Mouse (Mus musculus) gastrocnemius, adult 8-10 months (tissue): ENCODE measurements around the gene Neurod4. TPM values are rescaled to one million over a fixed set of nuclear protein-coding genes. Genes with fewer than 3 reads are reported as not detected.
"Not testable (repeated sequence)": the region's sequence is repeated elsewhere in the genome, so short reads cannot be mapped to it uniquely, and the experiment has no call there.

Source experiments
- DNase-seq, 2 experiments: peaks; one replicate each; pipeline ENCODE4 v3.0.0; 2022; ENCODE audit warnings: low spot score in 2 of 2
- total RNA-seq, 4 experiments: library from RNA; stranded (reverse); gene quantifications; 2 replicates each; pipeline ENCODE4 v1.2.4; 2022

Neurod4 gene
- not detected for total RNA-seq

DNA sequence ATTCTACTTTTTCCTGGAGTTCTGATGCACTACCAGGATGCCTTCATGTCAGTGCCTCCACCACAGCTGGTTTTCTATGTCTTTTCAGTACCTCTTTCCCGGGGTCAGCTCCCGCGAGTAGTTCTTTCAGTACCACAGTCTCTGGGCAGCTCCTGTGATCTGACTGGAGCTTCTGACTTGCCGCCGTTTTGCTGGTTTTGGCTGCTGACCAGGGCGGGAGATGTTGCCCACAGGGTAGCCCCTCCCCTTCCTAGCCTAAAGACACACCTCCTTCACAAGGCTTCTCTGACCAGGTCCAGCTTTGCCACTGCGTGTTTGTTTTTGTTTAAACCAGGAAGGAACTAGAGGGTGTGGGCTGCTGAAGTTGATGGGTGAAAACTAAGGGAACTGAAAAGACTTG is at the start of gene Neurod4:
TSS of gene Neurod4 (minus strand) at position 175 of the 400 bp plus-strand sequence.
- no peak for DNase-seq

DNA sequence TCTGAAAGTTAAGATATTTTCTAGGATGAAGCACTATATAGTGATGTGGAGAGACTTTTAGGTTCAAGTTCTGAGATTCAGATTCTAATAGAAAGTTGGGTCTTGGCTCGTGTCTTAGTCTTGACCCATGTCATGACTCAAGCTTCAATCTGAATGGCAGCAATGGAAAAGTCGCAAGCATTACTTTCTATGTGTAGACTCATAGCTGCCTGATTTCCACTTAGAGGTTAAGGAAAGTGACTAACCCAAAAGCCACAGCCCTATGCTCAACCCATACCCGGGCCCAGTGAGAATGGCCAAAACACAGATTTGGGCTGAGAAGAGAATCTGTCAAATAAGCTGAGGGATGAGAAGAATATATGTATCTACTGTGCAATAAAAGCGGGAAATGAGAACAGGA is 44.2 kb upstream of the Neurod4 start:
- no peak for DNase-seq

DNA sequence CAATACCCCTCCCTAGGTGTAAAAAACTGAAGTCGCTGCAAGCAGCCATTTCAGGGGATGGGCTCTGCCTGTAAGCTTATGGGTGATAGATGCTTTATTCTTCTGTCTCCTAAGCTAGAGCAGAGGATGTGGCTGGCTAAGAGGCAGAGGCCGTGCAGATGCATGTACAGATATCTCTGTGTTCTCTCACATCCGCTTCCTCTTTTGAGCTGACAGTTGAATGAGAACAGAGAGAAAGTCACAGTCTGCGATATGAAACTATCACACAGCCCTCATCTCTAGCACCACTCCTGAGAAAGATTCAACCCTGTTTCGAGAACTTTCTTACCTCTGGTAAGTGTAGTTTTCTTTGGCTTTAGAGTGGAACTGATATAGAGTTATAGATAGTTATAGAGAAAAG is 42.6 kb upstream of the Neurod4 start, which contains the start of gene Tespa1:
TSS of gene Tespa1 (plus strand) at position 234 of the 400 bp plus-strand sequence.
- no peak for DNase-seq

DNA sequence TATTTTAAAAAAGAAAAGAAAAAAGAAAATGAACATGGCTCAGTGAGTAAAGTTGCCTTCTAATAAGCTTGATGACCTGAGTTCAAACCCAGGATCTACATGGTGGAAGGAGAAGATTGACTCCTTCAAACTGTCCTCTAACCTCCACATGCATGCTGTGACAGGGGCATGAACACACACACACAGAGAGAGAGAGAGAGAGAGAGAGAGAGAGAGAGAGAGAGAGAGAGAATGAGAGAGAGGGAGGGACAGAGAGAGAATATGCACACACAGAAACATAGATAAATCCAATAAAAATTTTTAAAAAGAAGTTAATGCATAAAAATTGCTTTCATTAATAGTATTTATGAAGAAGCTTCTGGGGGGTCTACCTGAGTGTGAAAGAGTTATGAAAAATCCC is 42.0 kb upstream of the Neurod4 start:
- DNase-seq = no peak

DNA sequence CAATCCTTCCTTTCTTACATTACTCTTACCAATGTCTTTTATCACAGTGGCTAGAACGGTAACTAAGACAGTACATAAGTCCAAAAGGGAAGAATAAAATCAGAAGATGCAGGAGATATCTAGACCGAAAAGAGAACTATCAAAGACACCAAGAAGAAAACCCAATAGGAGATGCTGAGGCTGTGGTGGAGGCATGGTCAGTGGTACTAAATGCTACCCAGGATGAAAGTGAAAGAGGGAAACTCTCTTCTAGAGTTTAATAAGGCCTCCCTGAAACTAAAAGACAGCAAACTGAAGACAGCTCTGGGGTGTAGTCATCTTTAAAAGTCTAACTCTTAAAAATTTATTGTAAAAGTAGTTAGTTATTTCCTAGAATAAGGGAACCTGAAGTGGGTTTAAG is 40.7 kb upstream of the Neurod4 start:
- no peak for DNase-seq

DNA sequence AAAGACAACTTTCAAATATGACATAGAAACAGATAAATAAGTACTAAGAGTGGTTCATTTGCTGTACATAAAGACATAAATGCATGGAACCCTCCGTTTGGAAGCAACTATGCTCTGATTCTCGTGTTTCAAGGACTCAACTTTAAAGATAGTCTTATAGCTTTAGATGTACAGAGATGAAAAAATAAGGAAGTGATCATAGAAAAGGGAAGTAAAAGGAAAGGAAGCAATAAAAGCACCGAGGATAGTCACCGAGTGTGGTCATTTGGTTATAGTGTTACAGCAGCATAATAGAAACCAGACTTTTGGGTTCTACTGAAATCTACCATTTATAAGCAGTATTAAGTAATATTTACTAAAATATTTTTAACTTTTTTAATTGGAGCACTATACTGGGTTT is 38.7 kb upstream of the Neurod4 start:
- DNase-seq = no peak

DNA sequence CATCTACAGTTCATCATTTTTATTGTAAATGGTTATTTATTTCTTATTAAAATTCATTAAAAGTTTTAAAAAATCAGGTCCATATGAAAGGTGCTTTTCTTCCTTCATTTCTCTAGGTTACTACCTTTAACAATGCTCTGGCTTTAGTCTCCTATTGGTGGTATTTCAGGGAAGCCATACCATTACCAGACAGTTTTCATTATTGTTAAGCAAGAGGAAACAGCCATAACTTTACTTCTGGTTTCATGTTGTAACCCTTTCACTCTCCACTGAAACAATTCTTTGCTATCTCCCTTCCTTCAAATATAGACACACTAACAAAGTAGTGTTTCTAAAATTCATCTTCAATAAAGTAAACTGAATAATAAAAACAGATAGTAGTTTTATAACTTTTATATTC is 35.8 kb upstream of the Neurod4 start:
- no peak for DNase-seq

DNA sequence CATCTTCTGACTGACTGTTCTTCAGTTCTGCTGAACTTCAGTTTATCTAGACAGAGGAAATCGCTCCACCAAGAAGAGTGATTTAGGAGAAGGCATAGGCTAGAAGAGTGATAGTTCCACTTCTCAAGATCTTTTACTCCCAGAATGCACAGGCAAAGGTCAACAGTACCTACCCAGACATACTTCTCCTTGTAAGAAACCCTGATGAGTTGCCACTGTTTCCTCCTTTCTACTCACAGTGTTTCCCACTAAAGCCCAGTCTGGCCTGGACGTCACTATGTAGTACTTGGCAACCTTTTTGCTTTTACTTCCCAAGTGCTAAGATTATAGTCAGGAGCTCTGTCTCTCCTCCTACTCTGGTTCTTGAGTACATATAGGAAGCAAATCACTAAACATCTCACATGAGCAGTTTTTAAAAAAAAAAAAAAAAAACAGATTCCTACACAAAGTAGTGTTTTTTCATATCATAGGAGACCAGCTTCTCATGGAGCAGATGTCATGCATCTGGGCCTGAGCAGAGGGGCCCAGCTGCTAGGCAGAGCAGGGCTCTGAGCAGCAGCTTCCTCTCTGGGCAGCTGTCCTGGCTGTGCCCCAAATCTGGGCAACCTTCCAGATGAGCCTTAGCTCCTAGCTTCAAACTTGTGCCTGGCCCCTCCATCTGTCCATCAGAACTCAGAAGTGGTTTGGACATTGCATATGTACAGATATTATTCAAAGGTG is 34.2 kb upstream of the Neurod4 start:
- peak in 1 of 2 experiments; percentile 6 for DNase-seq

DNA sequence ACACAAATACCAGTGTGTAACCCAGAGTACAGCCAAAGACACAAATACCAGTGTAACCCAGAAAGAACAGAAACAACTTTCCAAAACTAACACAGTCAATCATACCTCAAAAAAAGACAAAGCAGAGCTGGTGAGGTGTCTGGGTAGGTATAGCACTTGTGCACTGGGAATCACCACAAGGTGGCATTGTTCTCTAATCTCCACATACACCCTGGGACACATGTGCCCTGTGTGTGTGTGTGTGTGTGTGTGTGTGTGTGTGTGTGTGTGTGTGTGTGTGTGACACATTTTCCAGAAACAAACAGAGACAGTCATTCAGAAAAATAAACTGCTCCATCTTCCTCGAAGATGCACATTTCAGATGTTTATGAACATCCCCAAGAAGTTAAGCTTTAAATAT is 33.5 kb upstream of the Neurod4 start:
- DNase-seq = no peak

DNA sequence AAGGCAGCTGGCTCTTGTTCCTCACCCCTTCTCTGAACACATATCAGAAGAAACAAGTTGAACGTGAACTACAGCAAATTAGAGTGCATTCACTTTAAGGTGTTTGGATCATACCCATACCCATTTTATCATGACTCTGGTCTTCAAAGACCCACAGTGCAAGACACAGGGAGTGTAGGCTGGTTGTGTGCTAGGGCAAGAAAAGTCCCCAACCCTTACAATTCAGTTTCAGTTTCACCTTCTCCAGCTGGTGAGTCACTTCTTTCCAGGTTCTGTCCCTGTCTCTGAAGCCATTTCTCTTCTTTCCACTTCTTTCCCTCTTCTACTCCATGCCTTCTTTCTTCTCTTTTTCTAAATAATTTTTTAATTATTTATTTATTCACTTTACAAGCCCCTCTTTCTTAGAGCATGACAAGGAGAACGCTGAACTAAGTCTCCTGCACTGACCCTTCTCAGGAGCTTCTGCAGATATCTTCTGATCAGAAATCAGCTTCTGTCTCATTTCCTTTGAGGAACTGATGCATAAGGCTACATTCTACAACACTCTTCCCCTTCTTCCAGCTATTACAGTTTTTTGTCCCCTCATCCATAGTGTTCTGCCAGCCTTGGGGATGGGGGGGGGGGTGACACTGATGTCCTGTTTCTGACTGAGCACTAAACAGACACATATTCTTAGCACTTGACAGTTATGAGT is 31.6 kb upstream of the Neurod4 start:
- no peak for DNase-seq

DNA sequence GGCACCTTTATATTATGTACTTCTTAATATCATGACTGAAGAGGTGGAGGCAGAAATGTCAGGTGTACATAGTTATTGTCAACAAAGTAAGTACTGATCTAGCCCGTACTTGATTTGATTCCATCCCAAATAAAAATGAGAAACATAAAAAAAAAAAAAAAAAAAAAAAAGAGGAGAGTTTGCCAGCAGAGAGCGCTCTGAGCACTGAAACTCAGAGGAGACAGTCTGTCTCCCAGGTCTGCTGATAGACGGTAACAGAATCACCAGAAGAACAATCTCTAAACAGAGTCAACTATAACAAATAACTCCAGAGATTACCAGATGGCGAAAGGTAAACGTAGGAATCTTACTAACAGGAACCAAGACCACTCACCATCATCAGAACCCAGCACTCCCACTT is 24.1 kb upstream of the Neurod4 start:
- DNase-seq = not testable (repeated sequence)

DNA sequence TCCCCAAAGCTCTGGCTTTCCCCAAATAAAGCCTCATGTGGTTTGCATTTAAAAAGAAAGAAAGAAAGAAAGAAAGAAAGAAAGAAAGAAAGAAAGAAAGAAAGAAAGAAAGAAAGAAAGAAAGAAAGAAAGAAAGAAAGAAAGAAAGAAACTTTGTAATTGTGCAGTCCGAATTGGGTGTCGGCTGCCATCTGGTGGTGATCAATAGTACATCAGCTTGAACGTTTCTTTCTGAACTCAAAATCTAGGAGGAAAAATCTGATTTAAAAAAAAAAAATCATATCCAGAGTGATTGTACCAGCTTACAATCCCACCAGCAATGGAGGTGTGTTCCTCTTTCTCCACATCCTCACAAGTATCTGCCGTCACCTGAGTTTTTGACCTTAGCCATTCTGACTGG is 18.7 kb upstream of the Neurod4 start:
- DNase-seq = not testable (repeated sequence)

DNA sequence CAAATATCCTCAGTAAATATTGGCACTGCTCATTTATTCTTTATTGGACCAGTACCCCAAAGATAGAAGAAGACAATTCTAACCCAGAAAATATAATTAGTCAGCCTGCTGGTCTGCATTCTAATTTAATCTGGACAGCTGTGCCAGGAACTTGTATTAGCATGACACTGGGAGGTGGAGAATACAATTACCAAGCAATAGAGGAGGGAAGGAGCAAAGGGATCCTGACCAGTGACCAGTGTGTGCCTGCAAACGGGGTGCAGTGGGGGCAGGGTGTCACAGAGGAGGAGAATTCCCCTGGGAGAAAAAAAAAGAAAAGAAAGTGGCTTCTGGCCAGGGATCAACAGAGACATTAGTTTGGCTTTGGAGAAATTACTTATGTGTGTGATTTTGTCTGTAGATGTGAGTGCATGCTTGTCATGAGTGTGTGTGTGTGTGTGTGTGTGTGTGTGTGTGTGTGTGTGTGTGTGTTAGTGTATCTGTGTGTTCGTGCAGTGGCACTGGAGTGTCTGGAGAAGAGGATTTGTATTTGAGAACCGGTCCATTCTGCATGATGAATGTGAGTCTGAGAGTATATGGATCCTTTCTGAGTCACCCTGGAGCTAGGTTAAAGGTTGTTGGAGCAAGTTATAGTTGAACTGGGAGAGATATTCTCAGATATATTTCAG is 13.8 kb upstream of the Neurod4 start:
- DNase-seq = no peak

DNA sequence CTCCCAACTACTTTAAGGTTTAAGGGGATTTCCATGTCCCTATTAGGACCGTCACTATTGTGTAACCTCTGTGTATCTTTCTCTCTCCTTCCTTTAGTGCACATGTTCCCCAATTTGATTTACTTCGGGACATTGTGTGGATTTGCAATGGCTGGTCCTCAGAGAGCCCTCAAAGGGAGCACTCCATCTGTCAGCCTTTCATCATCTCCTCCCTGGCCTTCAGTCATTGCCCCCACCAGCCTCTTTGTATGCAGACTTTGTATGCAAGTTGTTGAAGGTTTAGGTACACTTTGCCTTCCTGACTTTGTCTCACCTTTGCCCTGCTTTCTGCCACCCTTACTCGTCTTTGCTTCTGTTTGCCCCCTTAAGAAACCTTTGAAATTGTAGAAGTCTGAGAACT is 8.0 kb upstream of the Neurod4 start:
- no peak for DNase-seq

DNA sequence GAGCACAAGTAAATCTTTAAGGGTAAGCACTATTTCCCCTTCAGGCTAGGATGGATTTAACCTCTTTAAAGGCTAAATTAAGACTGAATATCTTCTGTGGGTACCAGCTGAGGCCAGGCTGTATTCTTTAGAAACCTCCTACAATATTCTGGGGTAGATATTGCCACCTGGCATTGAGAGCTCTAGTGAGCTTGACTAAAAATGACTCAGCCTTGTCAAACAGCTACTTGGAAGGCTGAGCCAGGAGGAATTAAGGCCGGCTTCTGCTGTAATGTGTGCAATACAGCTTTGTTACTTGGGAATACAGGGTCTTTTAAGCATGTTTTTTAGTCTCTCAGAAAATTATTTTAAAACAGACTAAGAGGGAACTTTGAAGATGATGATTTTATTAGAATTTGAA is 7.2 kb upstream of the Neurod4 start:
- no peak for DNase-seq

DNA sequence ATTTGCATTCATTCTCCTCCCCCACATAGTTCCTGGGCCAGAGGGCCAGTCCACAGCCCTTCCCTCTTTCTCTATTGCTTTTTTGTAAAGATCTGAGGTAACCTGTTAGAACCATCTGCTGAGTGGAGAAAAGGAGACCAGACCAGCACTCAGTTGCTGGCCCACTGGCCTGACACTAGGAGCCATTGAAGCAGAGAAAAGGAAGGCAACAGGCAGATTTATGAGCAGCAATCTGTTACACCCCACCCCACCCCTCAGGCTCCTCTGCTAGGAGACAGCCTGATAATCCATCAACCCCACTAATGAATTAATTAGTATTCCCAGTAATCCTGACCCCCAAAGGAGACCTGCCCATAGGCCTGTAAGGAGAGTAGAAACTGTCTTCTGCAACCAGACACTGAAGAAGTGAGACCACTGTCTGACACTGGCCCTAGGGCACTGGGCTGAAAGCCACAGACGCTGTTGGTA is 2.0 kb upstream of the Neurod4 start:
- DNase-seq = no peak

DNA sequence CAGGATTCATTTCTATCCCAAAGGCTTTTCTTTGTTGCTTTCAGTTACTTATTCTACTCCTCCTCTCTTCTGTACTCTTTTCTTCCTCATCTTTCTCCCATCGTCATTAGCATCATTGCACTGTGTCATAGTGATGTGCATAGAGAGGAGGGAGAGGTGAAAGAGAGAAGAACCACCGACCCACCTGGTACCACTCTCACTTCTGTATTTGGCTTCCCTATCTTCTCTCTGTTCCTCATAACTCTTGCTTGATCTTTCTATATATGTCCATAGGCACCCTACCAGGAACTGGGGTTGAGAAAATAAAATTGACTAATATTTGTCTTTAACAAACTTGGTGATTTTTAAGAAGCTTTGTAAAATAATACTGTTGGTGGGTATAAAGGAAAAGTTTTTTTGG is 3.5 kb downstream of the Neurod4 start:
- no peak for DNase-seq

DNA sequence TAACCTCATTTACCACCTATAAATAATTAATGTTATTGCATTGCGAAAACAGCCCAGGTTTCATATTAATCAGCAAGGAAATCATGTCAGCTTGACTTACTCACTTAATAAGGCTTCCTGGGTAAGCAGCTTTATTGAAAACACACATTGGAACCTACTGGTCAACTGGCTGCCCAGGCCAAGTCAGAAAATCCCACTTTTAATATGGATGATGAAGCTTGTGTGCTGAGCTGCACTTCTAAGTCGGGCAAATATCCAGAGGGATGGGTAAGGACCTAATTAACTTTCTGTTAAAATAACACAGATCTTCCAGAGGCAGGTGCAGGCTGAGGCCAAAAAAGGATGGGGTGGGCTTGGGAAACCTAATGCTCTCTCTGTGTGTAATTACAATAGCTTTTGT is 4.3 kb downstream of the Neurod4 start:
- DNase-seq = no peak

DNA sequence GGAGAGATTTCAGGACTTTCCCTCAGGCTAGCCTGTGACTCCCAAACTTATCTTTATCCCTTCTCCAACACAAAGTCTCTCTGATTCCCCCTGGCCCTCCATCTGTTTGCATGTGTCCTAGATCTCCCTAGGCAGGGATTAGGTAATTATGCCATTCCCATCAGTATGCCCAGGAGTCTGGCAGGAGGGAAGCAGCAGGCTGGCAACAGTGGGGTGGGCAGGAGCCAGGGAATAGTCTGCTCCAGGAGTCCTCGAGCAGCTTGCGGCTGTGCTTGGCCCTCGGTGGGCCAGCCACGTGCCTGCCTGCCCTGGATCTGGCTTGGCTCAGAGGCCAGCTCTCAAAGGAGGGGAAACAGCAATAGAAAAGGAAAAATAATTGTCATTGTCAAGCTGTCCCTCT is 16.8 kb downstream of the Neurod4 start:
- no peak for DNase-seq

DNA sequence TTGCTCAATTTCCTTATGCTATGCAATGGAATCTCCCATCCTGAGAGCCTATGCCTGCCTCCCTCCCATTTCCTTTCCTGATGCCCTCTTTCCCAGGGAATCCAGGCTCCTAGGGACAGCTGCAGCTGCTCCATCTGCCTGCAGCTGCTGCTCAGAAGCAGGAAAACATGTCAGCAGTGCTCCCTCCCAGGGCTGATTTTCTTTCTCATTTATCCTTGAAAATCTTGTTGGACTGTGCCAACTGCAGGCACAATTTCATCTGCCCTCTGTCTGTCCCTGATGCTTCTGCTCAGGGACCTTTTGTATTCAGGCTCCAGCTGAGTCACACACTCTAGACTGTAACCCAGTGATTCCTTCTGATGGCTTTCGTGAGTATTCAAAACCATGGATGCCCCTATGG is 20.6 kb downstream of the Neurod4 start:
- DNase-seq = no peak

DNA sequence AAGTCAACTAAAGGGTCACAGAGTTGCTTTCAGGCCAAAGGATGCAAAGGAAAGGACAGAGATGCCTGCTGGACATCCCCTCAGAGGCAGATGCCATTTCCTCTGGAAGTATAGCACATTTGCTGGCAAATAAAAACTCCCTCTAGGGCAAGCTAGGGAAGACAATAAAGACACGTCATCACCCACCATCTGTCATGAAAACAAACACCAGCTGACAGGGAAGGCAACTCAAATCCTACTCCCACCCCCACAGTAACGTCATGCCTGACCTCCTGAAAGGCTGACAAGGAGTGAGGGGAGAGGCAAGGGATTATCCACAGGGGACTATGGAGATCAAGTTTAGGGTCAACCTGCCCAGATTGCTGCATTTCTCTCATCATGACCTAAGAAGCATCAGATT is 35.8 kb downstream of the Neurod4 start:
- no peak for DNase-seq
